Mouse (Mus musculus): ENCODE data around the gene Dusp15. TPM values are rescaled to one million over a fixed set of nuclear protein-coding genes. Genes with fewer than 3 reads are reported as not detected.

Dusp15 gene
- 0.56 and 0.75 TPM in 2 replicates for polyA plus RNA-seq (2015; fragmentation: Nextera tagmentation; extraction: Ambion mirVana)

GRCm38 (mm10) chr2:152951065-152951849, at the start of gene Dusp15:
Gene Dusp15, minus strand, starts transcription at chr2:152951698.
- WGBS, result under 1% methylated on average over 39 of the region's 54 CpGs
- Histone ChIP-seq H3K36me3 (no peaks in the 10 kb centered on the region), H3K27ac (no peak within 1 kb of the TSS), H3K4me2 (replicated peaks) (peak within 1 kb of the TSS; percentile 97), H3K4me1 (peaks cover 23% of the 10 kb centered on the region), H3K27me3 (peaks cover 70% of the 10 kb centered on the region), H3K9me3 (no peaks in the 10 kb centered on the region), H3K9ac (peak within 1 kb of the TSS; percentile 77), H3K4me3 (peak within 1 kb of the TSS; percentile 65)
- ATAC-seq (ENCODE audit: low FRiP score, low read depth), result peak; percentile 60

GRCm38 (mm10) chr2:152997046-152997445, 45.5 kb upstream of the Dusp15 start:
- ATAC-seq (ENCODE audit: low FRiP score, low read depth), result no peak
- no peak overlapping the region for H3K4me2 ChIP-seq (replicated peaks)
- no peaks in the 10 kb centered on the region for H3K27me3 ChIP-seq
- no peaks in the 10 kb centered on the region for H3K9me3 ChIP-seq
- H3K27ac ChIP-seq, result no peak overlapping the region
- no peak overlapping the region for H3K9ac ChIP-seq
- WGBS, result 69% methylated on average over 4 of the region's 4 CpGs
- H3K36me3 ChIP-seq, result no peaks in the 10 kb centered on the region
- no peak overlapping the region for H3K4me3 ChIP-seq
- H3K4me1 ChIP-seq, result no peaks in the 10 kb centered on the region

- no peaks in the 10 kb centered on the region for H3K4me1 ChIP-seq
- no peak for ATAC-seq (ENCODE audit: low FRiP score, low read depth)
- no peak overlapping the region for H3K4me3 ChIP-seq
- H3K36me3 ChIP-seq, result no peaks in the 10 kb centered on the region
- H3K27ac ChIP-seq, result no peak overlapping the region
- 75% methylated on average over 9 of the region's 9 CpGs for WGBS
- no peaks in the 10 kb centered on the region for H3K9me3 ChIP-seq
- no peak overlapping the region for H3K4me2 ChIP-seq (replicated peaks)
- H3K9ac ChIP-seq, result no peak overlapping the region
- no peaks in the 10 kb centered on the region for H3K27me3 ChIP-seq
Observed at GRCm38 (mm10) chr2:152991529-152991928, 40.0 kb upstream of the Dusp15 start.

- no peaks in the 10 kb centered on the region for H3K9me3 ChIP-seq
- H3K4me1 ChIP-seq, result no peaks in the 10 kb centered on the region
- H3K27me3 ChIP-seq, result no peaks in the 10 kb centered on the region
- H3K4me2 ChIP-seq (replicated peaks), result no peak overlapping the region
- no peak overlapping the region for H3K9ac ChIP-seq
- WGBS, result 38% methylated on average over 1 of the region's 1 CpGs
- H3K36me3 ChIP-seq, result no peaks in the 10 kb centered on the region
- ATAC-seq (ENCODE audit: low FRiP score, low read depth), result no peak
- H3K4me3 ChIP-seq, result no peak overlapping the region
- no peak overlapping the region for H3K27ac ChIP-seq
Observed at GRCm38 (mm10) chr2:152985582-152985981, 34.1 kb upstream of the Dusp15 start.

GRCm38 (mm10) chr2:152976991-152977390, 25.5 kb upstream of the Dusp15 start:
- Histone ChIP-seq H3K4me2 (replicated peaks) (no peak overlapping the region), H3K4me1 (no peaks in the 10 kb centered on the region), H3K9me3 (no peaks in the 10 kb centered on the region), H3K27me3 (no peaks in the 10 kb centered on the region), H3K9ac (no peak overlapping the region), H3K27ac (no peak overlapping the region), H3K4me3 (no peak overlapping the region), H3K36me3 (no peaks in the 10 kb centered on the region)
- ATAC-seq (ENCODE audit: low FRiP score, low read depth), result no peak
- 64% methylated on average over 3 of the region's 3 CpGs for WGBS

GRCm38 (mm10) chr2:152965555-152965954, 14.1 kb upstream of the Dusp15 start:
- Histone ChIP-seq H3K4me2 (replicated peaks) (no peak overlapping the region), H3K36me3 (no peaks in the 10 kb centered on the region), H3K27ac (no peak overlapping the region), H3K4me3 (no peak overlapping the region), H3K9ac (no peak overlapping the region), H3K4me1 (no peaks in the 10 kb centered on the region), H3K9me3 (no peaks in the 10 kb centered on the region), H3K27me3 (peaks cover 3% of the 10 kb centered on the region)
- no peak for ATAC-seq (ENCODE audit: low FRiP score, low read depth)
- 74% methylated on average over 4 of the region's 4 CpGs for WGBS

- Histone ChIP-seq H3K9me3 (no peaks in the 10 kb centered on the region), H3K27ac (no peak within 1 kb of the TSS), H3K4me1 (no peaks in the 10 kb centered on the region), H3K9ac (peak within 1 kb of the TSS; percentile 65), H3K4me2 (replicated peaks) (peak within 1 kb of the TSS; percentile 80), H3K27me3 (peaks cover 10% of the 10 kb centered on the region), H3K36me3 (no peaks in the 10 kb centered on the region), H3K4me3 (peak within 1 kb of the TSS; percentile 52)
- ATAC-seq (ENCODE audit: low FRiP score, low read depth), result peak; percentile 95
- 3% methylated on average over 34 of the region's 34 CpGs for WGBS
Observed at GRCm38 (mm10) chr2:152962091-152962793, 10.7 kb upstream of the Dusp15 start, which contains the start of gene Ttll9. Gene Ttll9, plus strand, starts transcription at chr2:152962485.

- no peak overlapping the region for H3K4me2 ChIP-seq (replicated peaks)
- H3K9ac ChIP-seq, result no peak overlapping the region
- ATAC-seq (ENCODE audit: low FRiP score, low read depth), result no peak
- peaks cover 33% of the 10 kb centered on the region for H3K27me3 ChIP-seq
- H3K9me3 ChIP-seq, result no peaks in the 10 kb centered on the region
- no peaks in the 10 kb centered on the region for H3K36me3 ChIP-seq
- no peak overlapping the region for H3K27ac ChIP-seq
- H3K4me3 ChIP-seq, result no peak overlapping the region
- 70% methylated on average over 3 of the region's 3 CpGs for WGBS
- no peaks in the 10 kb centered on the region for H3K4me1 ChIP-seq
Observed at GRCm38 (mm10) chr2:152958116-152958515, 6.6 kb upstream of the Dusp15 start.

GRCm38 (mm10) chr2:152951850-152952720, 587 bp upstream of the Dusp15 start:
- Histone ChIP-seq H3K4me2 (replicated peaks) (peak overlapping the region; percentile 97), H3K4me1 (peaks cover 22% of the 10 kb centered on the region), H3K27ac (no peak overlapping the region), H3K9me3 (no peaks in the 10 kb centered on the region), H3K9ac (peak overlapping the region; percentile 77), H3K36me3 (no peaks in the 10 kb centered on the region), H3K27me3 (peaks cover 69% of the 10 kb centered on the region), H3K4me3 (peak overlapping the region; percentile 65)
- 20% methylated on average over 13 of the region's 13 CpGs for WGBS
- no peak for ATAC-seq (ENCODE audit: low FRiP score, low read depth)

GRCm38 (mm10) chr2:152950358-152951064, 987 bp downstream of the Dusp15 start:
- Histone ChIP-seq H3K4me2 (replicated peaks) (peak overlapping the region; percentile 97), H3K9me3 (no peaks in the 10 kb centered on the region), H3K9ac (peak overlapping the region; percentile 77; the same call in 1 of the 2 replicates), H3K36me3 (no peaks in the 10 kb centered on the region), H3K4me3 (peak overlapping the region; percentile 65), H3K27ac (no peak overlapping the region), H3K27me3 (peaks cover 77% of the 10 kb centered on the region), H3K4me1 (peaks cover 23% of the 10 kb centered on the region)
- ATAC-seq (ENCODE audit: low FRiP score, low read depth), result no peak
- WGBS, result 36% methylated on average over 11 of the region's 11 CpGs

GRCm38 (mm10) chr2:152948438-152949020, 3.0 kb downstream of the Dusp15 start:
- H3K9me3 ChIP-seq, result no peaks in the 10 kb centered on the region
- H3K27me3 ChIP-seq, result peaks cover 84% of the 10 kb centered on the region
- H3K9ac ChIP-seq, result no peak overlapping the region
- no peak overlapping the region for H3K4me3 ChIP-seq
- no peaks in the 10 kb centered on the region for H3K36me3 ChIP-seq
- H3K4me2 ChIP-seq (replicated peaks), result no peak overlapping the region
- 78% methylated on average over 5 of the region's 5 CpGs for WGBS
- peaks cover 24% of the 10 kb centered on the region for H3K4me1 ChIP-seq
- H3K27ac ChIP-seq, result no peak overlapping the region
- no peak for ATAC-seq (ENCODE audit: low FRiP score, low read depth)

Data from limb, embryonic 13.5 days (tissue).